Mouse (Mus musculus) myocyte (in vitro differentiated cells): ENCODE measurements around the gene Cyp11a1.

ENCODE experiments used
- MAX ChIP-seq: IDR thresholded peaks from one replicate; pipeline ENCODE4 v1.6.1; 2011; ENCODE audit warnings: low read depth, mild to moderate bottlenecking, control low read depth
- MYOD1 ChIP-seq, 3 experiments: IDR thresholded peaks; one replicate each; pipeline ENCODE4 v1.6.1; 2011; ENCODE audit warnings: control low read depth in 2 of 3, low read depth in 2 of 3, mild to moderate bottlenecking in 2 of 3, moderate library complexity in 1 of 3; ENCODE audit not compliant: insufficient read length in 2 of 3, control insufficient read depth in 1 of 3
- POLR2A ChIP-seq: IDR thresholded peaks from one replicate; pipeline ENCODE4 v1.6.1; 2011; ENCODE audit warnings: low read depth, mild to moderate bottlenecking, control low read depth, moderate library complexity; ENCODE audit not compliant: insufficient read length
- POLR2AphosphoS2 ChIP-seq: IDR thresholded peaks from one replicate; pipeline ENCODE4 v1.6.1; 2011; ENCODE audit warnings: low read depth, control low read depth; ENCODE audit not compliant: insufficient read length
- USF1 ChIP-seq: IDR thresholded peaks from one replicate; pipeline ENCODE4 v1.6.1; 2011; ENCODE audit warnings: low read depth, mild to moderate bottlenecking, control low read depth, moderate library complexity

- no peak for TF ChIP-seq POLR2A
- TF ChIP-seq USF1 = no peak
- no peak for TF ChIP-seq POLR2AphosphoS2
- no peak for TF ChIP-seq MYOD1 (IDR thresholded peaks at IDR 0.05; ENCODE audit: control insufficient read depth in 1 of 3, insufficient read length in 2 of 3, low read depth in 2 of 3)
- TF ChIP-seq MAX = no peak
Measured at GRCm38 (mm10) chr9:57963249-57963997, 42.8 kb upstream of the Cyp11a1 start.
